In genomic region chr7:36696406-36697117, GRCm38 (mm10) we compare ENCODE assay signal across 8 mouse cellular contexts. TPM values are rescaled to one million over a fixed set of nuclear protein-coding genes. Genes with fewer than 3 reads are reported as not detected.
DNase-seq lines count a peak whose midpoint lies in the region; ATAC-seq and TF ChIP-seq lines count a peak whose summit lies in the region.

No protein-coding gene starts in this region.

- H3K27me3 ChIP-seq in thymus, adult 2 months (ENCODE audit: control insufficient read depth, insufficient read depth, low read length), result no peaks in the 10 kb centered on the region; the same call in 1 of the 2 replicates
- H3K27me3 ChIP-seq in intestine, embryonic 15.5 days (replicated peaks), result peaks cover 22% of the 10 kb centered on the region
- H3K27me3 ChIP-seq in liver, embryonic 11.5 days (replicated peaks; ENCODE audit: control insufficient read depth, insufficient read depth, low read length), result peaks cover 86% of the 10 kb centered on the region
- H3K27me3 ChIP-seq in midbrain, postnatal 0 days (ENCODE audit: insufficient read depth, low read length), result peaks cover 47% of the 10 kb centered on the region

- peak; percentile 65 for ATAC-seq in common myeloid progenitor, adult 5-6 weeks (replicated peaks; ENCODE audit: low read depth, poor library complexity, severe bottlenecking)
- peak; percentile 55 for ATAC-seq in granulocyte monocyte progenitor cell, adult 5-6 weeks (replicated peaks; ENCODE audit: poor library complexity, severe bottlenecking)
- peak; percentile 45 for ATAC-seq in intestine, embryonic 15.5 days
- peak; percentile 39; the same call in 1 of the 2 replicates for ATAC-seq in liver, embryonic 11.5 days (replicated peaks; ENCODE audit: low FRiP score)
- ATAC-seq in midbrain, postnatal 0 days (ENCODE audit: low FRiP score), result peak; percentile 8; the same call in 1 of the 2 replicates

- H3K4me3 ChIP-seq in thymus, adult 2 months (ENCODE audit: control insufficient read depth, insufficient read depth, low read length), result peak overlapping the region; percentile 32
- H3K4me3 ChIP-seq in intestine, embryonic 15.5 days (replicated peaks), result peak overlapping the region; percentile 80
- H3K4me3 ChIP-seq in liver, embryonic 11.5 days (ENCODE audit: low read depth, low read length), result peak overlapping the region; percentile 69
- peak overlapping the region; percentile 87 for H3K4me3 ChIP-seq in midbrain, postnatal 0 days (ENCODE audit: low read depth, low read length)

- H3K27ac ChIP-seq in thymus, adult 2 months (ENCODE audit: control insufficient read depth, insufficient read depth, low read length), result no peak overlapping the region
- peak overlapping the region; percentile 95 for H3K27ac ChIP-seq in intestine, embryonic 15.5 days
- peak overlapping the region; percentile 80; the same call in 1 of the 2 replicates for H3K27ac ChIP-seq in liver, embryonic 11.5 days (ENCODE audit: low read depth, low read length)
- no peak overlapping the region for H3K27ac ChIP-seq in midbrain, postnatal 0 days (ENCODE audit: low read depth, low read length)

- no peak for DNase-seq in thymus, adult 2 months
- no peak for DNase-seq in thymus, adult 18-20 months
- DNase-seq in liver, embryonic 11.5 days (ENCODE audit: low spot score), result peak; percentile 83
- peak; percentile 76 for DNase-seq in midbrain, postnatal 0 days (ENCODE audit: low spot score)
- peak; percentile 64 for DNase-seq in urinary bladder, adult 2 months (ENCODE audit: low spot score)

- TF ChIP-seq CTCF in thymus, adult 2 months (IDR thresholded peaks at IDR 0.05; ENCODE audit: borderline replicate concordance, control insufficient read depth, extremely low read depth, insufficient read depth, low read length, poor library complexity), result no peak
- TF ChIP-seq CTCF in midbrain, postnatal 0 days (IDR thresholded peaks at IDR 0.05), result no peak

- WGBS in thymus, adult 2 months, result under 1% methylated on average over 62 of the region's 62 CpGs
- WGBS in intestine, embryonic 15.5 days, result under 1% methylated on average over 55 of the region's 62 CpGs
- under 1% methylated on average over 60 of the region's 62 CpGs for WGBS in liver, embryonic 11.5 days
- WGBS in midbrain, postnatal 0 days, result under 1% methylated on average over 37 of the region's 62 CpGs

- TF ChIP-seq POLR2A in thymus, adult 2 months (IDR thresholded peaks at IDR 0.05; ENCODE audit: control insufficient read depth, extremely low read depth, insufficient read depth, low read length, poor library complexity), result no peak

- H3K9me3 ChIP-seq in intestine, embryonic 15.5 days, result no peaks in the 10 kb centered on the region
- no peaks in the 10 kb centered on the region for H3K9me3 ChIP-seq in liver, embryonic 11.5 days (ENCODE audit: control insufficient read depth, low read length)
- H3K9me3 ChIP-seq in midbrain, postnatal 0 days (ENCODE audit: low read length), result no peaks in the 10 kb centered on the region

- H3K4me1 ChIP-seq in thymus, adult 2 months (replicated peaks; ENCODE audit: control insufficient read depth, insufficient read depth, low read length), result 0 out of 2 replicates have a peak, but pooled peaks cover 2% of the 10 kb centered on the region
- peaks cover 25% of the 10 kb centered on the region for H3K4me1 ChIP-seq in intestine, embryonic 15.5 days (replicated peaks)
- H3K4me1 ChIP-seq in liver, embryonic 11.5 days (replicated peaks; ENCODE audit: control insufficient read depth, insufficient read depth, low read length), result peaks cover 2% of the 10 kb centered on the region; the same call in 1 of the 2 replicates
- H3K4me1 ChIP-seq in midbrain, postnatal 0 days (ENCODE audit: insufficient read depth, low read length), result peaks cover 5% of the 10 kb centered on the region

- no peaks in the 10 kb centered on the region for H3K36me3 ChIP-seq in thymus, adult 2 months (ENCODE audit: control insufficient read depth, insufficient read depth, low read length)
- H3K36me3 ChIP-seq in intestine, embryonic 15.5 days, result no peaks in the 10 kb centered on the region
- no peaks in the 10 kb centered on the region for H3K36me3 ChIP-seq in liver, embryonic 11.5 days (ENCODE audit: control insufficient read depth, insufficient read depth, low read length)
- H3K36me3 ChIP-seq in midbrain, postnatal 0 days (ENCODE audit: insufficient read depth, low read length), result no peaks in the 10 kb centered on the region

- peak overlapping the region; percentile 94 for H3K4me2 ChIP-seq in intestine, embryonic 15.5 days (replicated peaks)
- peak overlapping the region; percentile 90 for H3K4me2 ChIP-seq in liver, embryonic 11.5 days
- H3K4me2 ChIP-seq in midbrain, postnatal 0 days (ENCODE audit: low read depth, low read length, poor library complexity, severe bottlenecking), result peak overlapping the region; percentile 99

- H3K9ac ChIP-seq in intestine, embryonic 15.5 days, result peak overlapping the region; percentile 86
- H3K9ac ChIP-seq in liver, embryonic 11.5 days (ENCODE audit: low read depth, low read length), result peak overlapping the region; percentile 18; the same call in 1 of the 2 replicates
- H3K9ac ChIP-seq in midbrain, postnatal 0 days (replicated peaks; ENCODE audit: low read length, poor library complexity, severe bottlenecking), result peak overlapping the region; percentile 46; the same call in 1 of the 2 replicates

RNA-seq across cellular contexts. Expression of gene Tshz3, which starts 1.4 kb away (rescaled TPM):
- polyA plus RNA-seq in thymus, adult 2 months (2012; rRNA removed), result 0.44 and 0.52 TPM in 2 replicates
- 0.14 and 0.58 TPM in 2 replicates for total RNA-seq in common myeloid progenitor, adult 5-6 weeks (2017)
- total RNA-seq in granulocyte monocyte progenitor cell, adult 5-6 weeks (2014; fragmentation: Nextera tagmentation), result 0.28 TPM in 1 of 2 replicates, not detected in the other
- 0.15 TPM in 1 of 2 replicates, not detected in the other for total RNA-seq in granulocyte monocyte progenitor cell, adult 5-6 weeks (2017)
- 10.2 and 11.2 TPM in 2 replicates for polyA plus RNA-seq in intestine, embryonic 15.5 days (2015; fragmentation: Nextera tagmentation; extraction: Ambion mirVana)
- polyA plus RNA-seq in liver, embryonic 11.5 days (2014; fragmentation: Nextera tagmentation; extraction: Ambion mirVana), result 3.3 and 3.7 TPM in 2 replicates
- 11.1 and 11.9 TPM in 2 replicates for total RNA-seq in midbrain, postnatal 0 days (2014; rRNA removed)
- 5.1 and 6.7 TPM in 2 replicates for polyA plus RNA-seq in midbrain, postnatal 0 days (2015; fragmentation: Nextera tagmentation; extraction: Ambion mirVana)
- 22.7 and 34.0 TPM in 2 replicates for polyA plus RNA-seq in urinary bladder, adult 2 months (2012; rRNA removed)

Comparison
In these comparisons a context has a peak if more than half of its experiments do, and no peak if none do; other contexts are left out.
1. DNase-seq: peak in liver, embryonic 11.5 days (single experiment), midbrain, postnatal 0 days (single experiment) and urinary bladder, adult 2 months (single experiment); none in thymus, adult 2 months (single experiment) and thymus, adult 18-20 months (0 of 2).
2. H3K27ac ChIP-seq: peak in intestine, embryonic 15.5 days (single experiment) and liver, embryonic 11.5 days (single experiment); none in thymus, adult 2 months (single experiment) and midbrain, postnatal 0 days (single experiment).
3. H3K4me3 ChIP-seq: peak in every context shown above with its lines; median percentile 87 in midbrain, postnatal 0 days; 80 in intestine, embryonic 15.5 days; 69 in liver, embryonic 11.5 days; 32 in thymus, adult 2 months.
4. ATAC-seq: peak in every context shown above with its lines; median percentile 65 in common myeloid progenitor, adult 5-6 weeks; 55 in granulocyte monocyte progenitor cell, adult 5-6 weeks; 45 in intestine, embryonic 15.5 days; 39 in liver, embryonic 11.5 days; 8 in midbrain, postnatal 0 days.
5. H3K9ac ChIP-seq: peak in every context shown above with its lines; median percentile 86 in intestine, embryonic 15.5 days; 46 in midbrain, postnatal 0 days; 18 in liver, embryonic 11.5 days.
6. Peak in every context shown above with its lines, with median percentiles within 50 percentile points of each other: H3K4me2 ChIP-seq.